Mouse (Mus musculus) midbrain, embryonic 14.5 days (tissue): Measurements from ENCODE around the gene Slc39a12. TPM values are rescaled to one million over a fixed set of nuclear protein-coding genes. Genes with fewer than 3 reads are reported as not detected.

Experiments
- ATAC-seq: fragments of 200-750 bp; cut with Nextera tagmentation; 2 replicates; pipeline ENCODE4 v1.8.0; 2017; ENCODE audit warnings: moderate number of reproducible peaks, moderate library complexity; ENCODE audit not compliant: low FRiP score, low TSS enrichment
- DNase-seq: peaks from one replicate; pipeline ENCODE4 v3.0.0-alpha.2; 2015
- H3K27ac ChIP-seq: fragments of 300-500 bp; sonication (generic); replicated peaks from 2 replicates; pipeline ENCODE4 v1.5.1; 2014; ENCODE audit warnings: mild to moderate bottlenecking, low read depth, low read length, moderate library complexity
- H3K27me3 ChIP-seq: fragments of 300-500 bp; sonication (generic); 2 replicates; pipeline ENCODE4 v1.6.1; 2014; ENCODE audit warnings: low read length, control low read depth, mixed read lengths; ENCODE audit not compliant: control insufficient read depth, insufficient read depth
- H3K36me3 ChIP-seq: fragments of 300-500 bp; sonication (generic); 2 replicates; pipeline ENCODE4 v1.6.1; 2014; ENCODE audit warnings: low read length, control low read depth; ENCODE audit not compliant: control insufficient read depth, insufficient read depth
- H3K4me1 ChIP-seq: fragments of 300-500 bp; sonication (generic); 2 replicates; pipeline ENCODE4 v1.6.1; 2014; ENCODE audit warnings: mild to moderate bottlenecking, antibody characterized with exemption, low read length, control low read depth; ENCODE audit not compliant: control insufficient read depth, insufficient read depth
- H3K4me2 ChIP-seq: fragments of 300-500 bp; sonication (generic); 2 replicates; pipeline ENCODE4 v1.6.1; 2014; ENCODE audit warnings: mild to moderate bottlenecking, low read length, moderate library complexity
- H3K4me3 ChIP-seq: fragments of 300-500 bp; sonication (generic); replicated peaks from 2 replicates; pipeline ENCODE4 v1.5.1; 2014; ENCODE audit warnings: low read depth, low read length
- H3K9ac ChIP-seq: fragments of 300-500 bp; sonication (generic); replicated peaks from 2 replicates; pipeline ENCODE4 v1.6.1; 2014; ENCODE audit warnings: mild to moderate bottlenecking, low read length, moderate library complexity
- H3K9me3 ChIP-seq: fragments of 300-500 bp; sonication (generic); 2 replicates; pipeline ENCODE4 v1.6.1; 2016; ENCODE audit warnings: low read length, control low read depth, mixed read lengths; ENCODE audit not compliant: control insufficient read depth
- WGBS: fragments of 180-500 bp; shearing (Covaris S2); extraction: QIAGEN DNeasy Blood & Tissue Kit; methylation state at CpG from one replicate; pipeline ENCODE4 v1.1.7; 2014; 5-methylcytosine and 5-hydroxymethylcytosine counted together
- polyA plus RNA-seq: library from polyadenylated mRNA; unstranded; fragments of >200 nt; fragmentation: Nextera tagmentation; extraction: Ambion mirVana; gene quantifications from 2 replicates; pipeline ENCODE4 v1.2.1, GENCODE M21; 2014

Gene Slc39a12
- polyA plus RNA-seq, result 2.8 and 3.1 TPM in 2 replicates

DNA sequence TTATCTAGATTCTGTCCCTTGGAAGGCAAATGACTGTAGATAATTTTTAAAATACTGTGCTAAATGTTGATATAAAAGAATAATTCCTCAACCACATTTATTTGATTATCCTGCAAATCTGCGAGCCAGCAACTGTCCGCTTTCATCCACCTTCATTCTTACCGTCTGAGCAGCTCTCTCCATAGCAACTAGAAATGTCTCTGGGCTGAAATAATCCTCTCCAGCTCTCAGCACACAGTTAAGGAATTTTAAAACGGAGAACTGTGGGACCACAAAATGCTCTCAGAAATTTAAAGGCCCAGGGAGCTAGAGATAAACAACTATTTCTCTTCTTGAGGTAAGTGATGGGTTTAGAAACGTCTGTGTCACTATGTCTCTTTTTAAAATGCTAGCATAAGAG, at the start of gene Slc39a12:
Gene Slc39a12, plus strand, starts transcription at position 155 of the 400 bp plus-strand sequence.
- Histone ChIP-seq H3K4me3 (no peak within 1 kb of the TSS), H3K4me1 (peaks cover 3% of the 10 kb centered on the region; the same call in 1 of the 2 replicates), H3K27ac (no peak within 1 kb of the TSS), H3K36me3 (no peaks in the 10 kb centered on the region), H3K27me3 (no peaks in the 10 kb centered on the region), H3K9ac (no peak within 1 kb of the TSS), H3K9me3 (no peaks in the 10 kb centered on the region), H3K4me2 (peak within 1 kb of the TSS; percentile 21; the same call in 1 of the 2 replicates)
- peak; percentile 66; the same call in 1 of the 2 replicates for ATAC-seq
- DNase-seq, result peak; percentile 58
- WGBS, result 15% methylated on average over 5 of the region's 5 CpGs

DNA sequence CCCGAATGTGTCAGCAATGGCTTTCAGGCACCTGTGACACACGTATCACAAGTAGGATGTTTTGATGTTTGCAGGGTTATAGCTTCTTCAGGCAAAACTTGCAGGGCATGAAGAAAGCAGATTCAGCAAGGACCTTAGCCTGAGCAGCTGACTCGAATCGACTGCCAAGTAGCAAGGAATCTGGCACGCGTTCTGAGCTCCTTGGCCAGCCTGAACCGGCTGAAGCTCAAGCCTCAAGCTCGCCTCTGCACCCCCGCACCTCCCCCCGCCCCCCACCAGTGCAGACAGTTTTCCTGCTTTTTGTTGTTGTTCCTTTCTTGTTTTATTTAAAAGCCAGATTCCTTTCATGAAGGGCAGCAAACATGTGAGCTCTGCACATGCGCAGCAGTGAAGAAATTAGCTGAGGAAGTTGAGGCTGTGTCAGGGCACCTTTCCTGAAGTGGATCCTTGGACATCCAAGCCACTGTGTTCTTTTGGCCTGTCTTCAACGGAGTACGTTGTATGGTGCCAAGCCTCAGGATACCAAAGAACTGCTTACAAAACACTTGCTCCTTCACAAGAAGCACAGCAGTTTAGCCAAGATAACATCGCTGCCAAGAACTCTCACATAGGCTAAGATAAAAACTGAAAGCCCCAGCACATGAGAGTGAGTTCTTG, 46.3 kb upstream of the Slc39a12 start:
- Histone ChIP-seq H3K36me3 (no peaks in the 10 kb centered on the region), H3K9ac (no peak overlapping the region), H3K4me3 (no peak overlapping the region), H3K9me3 (no peaks in the 10 kb centered on the region), H3K4me1 (no peaks in the 10 kb centered on the region), H3K27ac (no peak overlapping the region), H3K4me2 (no peak overlapping the region), H3K27me3 (no peaks in the 10 kb centered on the region)
- WGBS, result 83% methylated on average over 14 of the region's 14 CpGs
- DNase-seq (peak; percentile 57), ATAC-seq (peak; percentile 79)

GRCm38 (mm10) chr2:14342309-14342839, 45.7 kb upstream of the Slc39a12 start:
- no peaks in the 10 kb centered on the region for H3K27me3 ChIP-seq
- no peak overlapping the region for H3K9ac ChIP-seq
- no peaks in the 10 kb centered on the region for H3K36me3 ChIP-seq
- DNase-seq, result no peak
- no peaks in the 10 kb centered on the region for H3K4me1 ChIP-seq
- no peak overlapping the region for H3K4me3 ChIP-seq
- H3K9me3 ChIP-seq, result no peaks in the 10 kb centered on the region
- ATAC-seq, result no peak
- H3K27ac ChIP-seq, result no peak overlapping the region
- no peak overlapping the region for H3K4me2 ChIP-seq
- 89% methylated on average over 8 of the region's 8 CpGs for WGBS

DNA sequence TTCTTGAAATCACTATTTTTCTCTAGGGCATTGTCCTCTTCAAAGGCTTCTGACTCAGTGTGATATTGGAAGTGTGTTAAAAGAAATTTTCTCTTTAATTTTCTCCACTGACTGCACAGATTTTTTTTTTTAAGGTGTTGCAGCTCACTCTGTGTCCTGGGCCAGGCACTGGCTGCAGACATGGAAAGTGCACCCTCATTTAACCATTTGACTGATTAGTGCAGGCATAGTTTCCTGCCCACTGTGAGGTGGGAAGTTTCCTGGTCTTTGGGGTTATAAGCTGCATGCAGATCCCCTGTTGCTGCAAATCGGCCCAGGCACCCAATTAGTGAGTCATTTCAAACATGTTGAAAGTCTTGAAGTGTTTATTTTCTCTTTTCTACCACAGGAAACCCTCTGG, 740 bp downstream of the Slc39a12 start:
- WGBS, result 57% methylated on average over 1 of the region's 1 CpGs
- no peak overlapping the region for H3K4me3 ChIP-seq
- H3K4me1 ChIP-seq, result peaks cover 3% of the 10 kb centered on the region; the same call in 1 of the 2 replicates
- H3K27me3 ChIP-seq, result no peaks in the 10 kb centered on the region
- H3K36me3 ChIP-seq, result no peaks in the 10 kb centered on the region
- H3K4me2 ChIP-seq, result peak overlapping the region; percentile 21; the same call in 1 of the 2 replicates
- DNase-seq (no peak), ATAC-seq (no peak)
- H3K9me3 ChIP-seq, result no peaks in the 10 kb centered on the region
- no peak overlapping the region for H3K9ac ChIP-seq
- H3K27ac ChIP-seq, result no peak overlapping the region

DNA sequence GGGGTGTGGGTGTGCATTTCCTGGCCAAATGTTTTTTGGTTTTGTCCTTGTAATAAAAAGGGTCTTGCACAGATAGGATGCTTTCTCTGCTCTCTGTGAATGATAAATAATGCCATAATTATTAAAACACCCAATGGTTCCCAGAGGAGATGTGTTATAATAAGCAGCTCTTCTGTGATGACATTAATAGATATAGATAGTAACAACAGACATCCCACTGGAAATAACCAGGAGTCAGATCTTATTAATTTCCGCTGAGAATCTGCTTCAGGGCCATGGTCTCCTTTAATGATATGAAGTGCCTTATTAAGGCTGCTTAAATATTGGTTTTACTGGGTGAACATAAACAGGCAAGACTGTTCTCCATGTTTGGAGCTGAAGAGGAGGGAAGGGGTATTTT, 2.8 kb downstream of the Slc39a12 start:
- Histone ChIP-seq H3K9ac (no peak overlapping the region), H3K9me3 (no peaks in the 10 kb centered on the region), H3K4me2 (no peak overlapping the region), H3K27ac (no peak overlapping the region), H3K4me1 (peaks cover 3% of the 10 kb centered on the region; the same call in 1 of the 2 replicates), H3K4me3 (no peak overlapping the region), H3K27me3 (no peaks in the 10 kb centered on the region), H3K36me3 (no peaks in the 10 kb centered on the region)
- DNase-seq (peak; percentile 33), ATAC-seq (0 out of 2 replicates have a peak, but pooled peaks have one; percentile 5)
- WGBS, result 65% methylated on average over 1 of the region's 1 CpGs

GRCm38 (mm10) chr2:14403000-14403399, 14.9 kb downstream of the Slc39a12 start:
- DNase-seq, result no peak
- H3K27ac ChIP-seq, result no peak overlapping the region
- H3K4me1 ChIP-seq, result no peaks in the 10 kb centered on the region
- ATAC-seq, result no peak
- no peak overlapping the region for H3K4me3 ChIP-seq
- no peaks in the 10 kb centered on the region for H3K36me3 ChIP-seq
- no peak overlapping the region for H3K4me2 ChIP-seq
- H3K9me3 ChIP-seq, result no peaks in the 10 kb centered on the region; the same call in 1 of the 2 replicates
- no peak overlapping the region for H3K9ac ChIP-seq
- H3K27me3 ChIP-seq, result no peaks in the 10 kb centered on the region

GRCm38 (mm10) chr2:14428987-14429386, 40.9 kb downstream of the Slc39a12 start:
- no peak for DNase-seq
- no peak overlapping the region for H3K9ac ChIP-seq
- no peak for ATAC-seq
- no peak overlapping the region for H3K4me3 ChIP-seq
- no peak overlapping the region for H3K27ac ChIP-seq
- no peaks in the 10 kb centered on the region for H3K9me3 ChIP-seq
- no peaks in the 10 kb centered on the region for H3K27me3 ChIP-seq
- H3K4me1 ChIP-seq, result no peaks in the 10 kb centered on the region
- H3K36me3 ChIP-seq, result no peaks in the 10 kb centered on the region
- WGBS, result 93% methylated on average over 2 of the region's 2 CpGs
- H3K4me2 ChIP-seq, result no peak overlapping the region

- H3K9me3 ChIP-seq, result no peaks in the 10 kb centered on the region
- 87% methylated on average over 1 of the region's 1 CpGs for WGBS
- no peaks in the 10 kb centered on the region for H3K27me3 ChIP-seq
- H3K36me3 ChIP-seq, result no peaks in the 10 kb centered on the region
- H3K4me1 ChIP-seq, result 0 out of 2 replicates have a peak, but pooled peaks cover 2% of the 10 kb centered on the region
- no peak overlapping the region for H3K27ac ChIP-seq
- H3K4me2 ChIP-seq, result no peak overlapping the region
- H3K4me3 ChIP-seq, result no peak overlapping the region
- no peak for DNase-seq
- no peak overlapping the region for H3K9ac ChIP-seq
- no peak for ATAC-seq
Measured at GRCm38 (mm10) chr2:14447322-14447721, 59.2 kb downstream of the Slc39a12 start.

- H3K4me3 ChIP-seq, result no peak overlapping the region
- H3K27ac ChIP-seq, result no peak overlapping the region
- H3K4me1 ChIP-seq, result 0 out of 2 replicates have a peak, but pooled peaks cover 2% of the 10 kb centered on the region
- no peaks in the 10 kb centered on the region for H3K36me3 ChIP-seq
- no peaks in the 10 kb centered on the region for H3K9me3 ChIP-seq
- no peak overlapping the region for H3K9ac ChIP-seq
- ATAC-seq (no peak), DNase-seq (no peak)
- H3K4me2 ChIP-seq, result no peak overlapping the region
- H3K27me3 ChIP-seq, result no peaks in the 10 kb centered on the region
Measured at GRCm38 (mm10) chr2:14450866-14451265, 62.8 kb downstream of the Slc39a12 start.
